Mouse (Mus musculus) forelimb bud, embryonic 11.5 days (tissue): ENCODE data around the gene Zfp775.
A peak's percentile ranks its signal among the peaks of the same experiment; 100 is the strongest.
"Not testable (repeated sequence)": the region's sequence is repeated elsewhere in the genome, so short reads cannot be mapped to it uniquely, and the experiment has no call there.

Experiments
- DNase-seq: peaks from one replicate; pipeline ENCODE4 v3.0.0-alpha.2; 2012; ENCODE audit warnings: low read depth, low spot score

Zfp775 gene

DNA sequence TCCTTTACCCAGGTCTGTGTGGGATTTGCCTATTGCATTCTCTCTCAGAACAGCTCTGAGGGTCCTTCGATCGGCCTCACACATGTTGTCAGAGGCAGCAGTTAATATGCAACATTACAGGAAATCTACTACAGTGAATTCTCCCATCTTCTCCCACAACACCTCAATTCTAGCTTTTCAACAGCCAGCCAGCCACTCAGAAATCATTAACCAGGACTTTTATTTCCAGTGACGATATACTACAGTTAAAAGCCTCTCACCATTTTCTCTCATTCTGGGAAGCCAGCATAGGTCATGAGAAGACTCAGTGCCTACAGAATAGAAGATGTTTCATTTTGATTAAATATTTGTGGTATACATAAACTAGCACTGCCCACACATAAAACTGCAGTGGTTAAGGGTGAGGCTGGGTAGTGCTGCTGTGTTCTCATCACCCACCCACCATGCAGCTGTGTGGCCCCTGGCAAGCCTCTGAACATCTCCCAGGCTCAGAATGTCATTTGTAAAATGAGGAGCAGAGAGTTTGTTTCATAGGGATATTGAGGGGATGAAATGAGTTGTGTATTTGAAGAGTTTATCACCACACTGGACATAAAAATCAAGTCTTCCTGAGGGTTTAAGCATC, 10.5 kb upstream of the Zfp775 start:
- DNase-seq, result no peak

DNA sequence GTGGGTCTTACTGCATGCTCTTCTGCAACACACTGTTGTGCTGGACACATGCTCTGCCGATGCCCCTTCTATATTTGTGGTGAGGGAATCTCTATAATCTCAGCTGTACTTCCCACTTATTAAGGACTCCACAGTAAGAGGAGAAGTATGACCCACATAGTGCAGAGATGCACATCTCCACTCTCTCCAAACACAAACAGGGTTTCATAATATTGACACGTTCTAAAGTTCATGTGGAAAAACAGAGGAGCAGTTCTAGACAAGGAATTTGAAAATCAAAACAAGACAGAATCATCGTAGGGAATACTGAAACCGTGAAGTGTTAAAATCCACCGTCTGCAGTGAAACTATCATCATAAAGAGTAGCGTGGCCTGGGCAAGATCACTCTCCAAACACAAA, 10.0 kb upstream of the Zfp775 start:
- no peak for DNase-seq

DNA sequence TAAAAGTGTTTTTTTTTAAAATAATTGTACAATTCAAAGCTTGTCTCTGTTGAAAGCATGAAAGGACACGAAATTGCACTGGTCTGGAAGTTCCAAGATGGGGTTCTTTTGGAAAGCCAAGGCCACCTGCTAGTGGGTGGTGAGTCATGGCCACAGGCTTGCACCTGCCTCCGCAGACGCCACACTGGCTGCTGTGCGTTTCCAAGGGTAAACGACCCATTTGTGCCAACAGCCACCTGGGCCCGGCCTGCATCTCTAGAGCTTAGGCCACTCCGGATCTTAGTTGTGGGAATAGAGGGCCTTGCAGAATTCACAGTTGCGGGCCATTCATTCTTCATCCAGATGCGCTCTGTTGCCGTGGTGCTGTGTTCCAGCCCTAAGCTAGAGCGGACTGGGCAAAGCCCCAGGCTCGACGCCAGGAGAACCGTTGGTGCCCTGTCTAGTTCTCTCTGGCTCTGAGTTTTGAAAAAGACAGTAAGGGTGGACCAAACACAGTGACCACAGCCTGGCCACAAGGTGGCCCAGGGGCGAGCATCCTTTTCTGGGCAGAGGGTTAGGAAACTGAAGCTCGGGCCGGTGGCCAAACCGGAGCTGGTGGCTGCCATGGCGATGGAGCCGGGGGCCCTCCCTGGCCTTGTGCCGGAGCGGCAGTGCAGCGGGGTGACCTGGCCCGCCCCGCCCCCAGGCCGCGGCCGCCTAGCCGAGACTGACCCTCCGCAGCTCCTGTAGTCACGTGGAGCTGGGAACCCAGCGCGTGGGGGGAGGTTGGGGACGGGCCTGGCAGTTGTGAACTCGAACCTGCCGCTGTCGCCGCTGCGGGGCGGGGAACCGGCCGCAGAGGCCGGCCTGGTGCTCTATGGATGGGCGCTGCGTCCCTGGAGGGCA, 8.5 kb upstream of the Zfp775 start, which contains the start of the genes Repin1 and Gm44965:
Repin1 (plus strand) TSS at position 726 of the 885 bp plus-strand sequence.
Gm44965 (plus strand) TSS at position 784 of the 885 bp plus-strand sequence.
- peak; percentile 85 for DNase-seq

DNA sequence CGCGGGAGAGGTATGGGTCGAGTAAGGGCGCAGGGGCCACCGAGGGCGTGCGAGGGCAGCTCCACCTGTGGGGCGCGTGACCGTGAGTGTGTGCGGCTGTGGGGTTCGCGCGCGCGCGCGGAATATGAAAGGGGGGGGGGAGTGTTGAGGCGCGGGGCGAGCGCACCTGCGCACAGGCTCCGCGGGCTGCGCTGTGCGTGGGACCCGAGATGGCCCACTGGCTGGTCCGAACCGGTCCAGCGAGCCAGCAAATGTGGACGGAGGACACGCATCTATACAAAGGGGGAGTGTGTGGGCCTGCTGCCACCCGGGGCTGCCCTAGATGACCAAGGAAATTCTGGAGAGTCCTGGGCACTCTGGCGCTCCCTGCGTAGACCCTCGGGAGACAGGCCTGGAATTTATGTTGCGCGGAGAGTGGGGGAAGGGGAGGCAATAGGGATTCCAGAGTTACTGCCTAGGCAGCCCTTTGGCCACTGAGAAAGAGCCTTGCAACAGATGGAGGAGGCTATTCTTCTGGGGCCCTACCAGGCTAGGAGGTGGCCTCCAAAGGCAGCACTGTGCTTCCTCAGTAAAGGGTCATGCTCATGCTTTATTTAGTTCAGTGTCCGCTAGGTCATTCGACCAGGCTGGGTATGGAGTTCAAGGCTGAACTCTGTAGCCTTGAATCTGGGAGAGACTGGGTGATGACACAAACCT, 7.7 kb upstream of the Zfp775 start:
- peak; percentile 68 for DNase-seq

DNA sequence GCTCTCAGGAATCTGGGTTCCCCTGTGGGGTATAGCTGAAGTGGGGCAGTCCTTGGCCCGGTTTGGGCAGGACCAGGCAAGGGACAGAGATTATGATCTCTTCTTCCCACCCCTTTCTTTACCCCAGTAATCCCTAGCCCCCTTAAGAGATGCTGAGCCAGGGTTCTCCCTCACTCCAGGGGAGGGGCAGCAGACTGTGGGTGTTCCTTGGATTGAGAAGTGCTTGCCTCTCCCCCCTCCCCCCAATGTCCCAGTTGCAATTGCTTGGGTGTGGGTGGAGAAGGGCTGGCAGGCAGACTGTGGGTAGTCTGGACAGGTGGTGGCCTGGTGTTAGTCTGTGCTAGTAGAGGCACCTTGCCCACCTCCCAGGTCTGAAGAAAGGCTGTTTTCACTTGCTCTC, 6.6 kb upstream of the Zfp775 start:
- no peak for DNase-seq

DNA sequence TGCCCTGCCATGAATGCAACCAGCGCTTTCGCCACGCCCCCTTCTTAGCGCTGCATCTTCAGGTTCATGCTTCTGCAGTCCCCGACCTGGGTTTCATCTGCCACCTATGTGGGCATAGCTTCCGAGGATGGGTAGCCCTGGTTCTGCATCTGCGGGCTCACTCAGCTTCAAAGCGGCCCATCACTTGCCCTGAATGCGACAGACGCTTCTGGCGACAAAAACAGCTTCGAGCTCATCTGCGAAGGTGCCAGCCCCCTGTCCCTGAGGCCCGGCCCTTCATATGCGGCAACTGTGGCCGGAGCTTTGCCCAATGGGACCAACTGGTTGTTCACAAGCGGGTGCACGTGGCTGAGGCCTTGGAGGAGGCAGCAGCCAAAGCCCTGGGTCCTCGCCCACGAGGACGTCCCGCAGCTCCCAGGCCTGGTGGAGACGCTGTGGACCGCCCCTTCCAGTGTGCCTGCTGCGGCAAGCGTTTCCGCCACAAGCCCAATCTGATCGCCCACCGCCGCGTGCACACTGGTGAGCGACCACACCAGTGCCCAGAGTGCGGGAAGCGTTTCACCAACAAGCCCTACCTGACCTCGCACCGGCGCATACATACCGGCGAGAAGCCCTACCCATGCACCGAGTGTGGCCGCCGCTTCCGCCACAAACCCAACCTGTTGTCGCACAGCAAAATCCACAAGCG, 5.2 kb upstream of the Zfp775 start:
- no peak for DNase-seq

DNA sequence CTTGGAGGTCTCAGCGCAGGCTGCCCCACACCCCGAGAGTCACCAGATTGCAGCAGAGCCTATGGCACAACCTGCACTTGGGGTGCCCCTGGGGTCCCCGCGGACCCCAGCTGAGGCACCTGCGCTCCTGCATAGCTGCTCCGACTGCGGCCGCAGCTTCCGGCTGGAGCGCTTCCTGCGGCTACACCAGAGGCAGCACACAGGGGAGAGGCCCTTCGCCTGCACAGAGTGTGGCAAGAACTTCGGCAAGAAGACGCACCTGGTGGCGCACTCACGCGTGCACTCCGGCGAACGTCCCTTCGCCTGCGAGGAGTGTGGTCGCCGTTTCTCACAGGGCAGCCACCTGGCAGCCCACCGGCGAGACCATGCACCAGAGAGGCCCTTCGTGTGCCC, 4.6 kb upstream of the Zfp775 start:
- no peak for DNase-seq

DNA sequence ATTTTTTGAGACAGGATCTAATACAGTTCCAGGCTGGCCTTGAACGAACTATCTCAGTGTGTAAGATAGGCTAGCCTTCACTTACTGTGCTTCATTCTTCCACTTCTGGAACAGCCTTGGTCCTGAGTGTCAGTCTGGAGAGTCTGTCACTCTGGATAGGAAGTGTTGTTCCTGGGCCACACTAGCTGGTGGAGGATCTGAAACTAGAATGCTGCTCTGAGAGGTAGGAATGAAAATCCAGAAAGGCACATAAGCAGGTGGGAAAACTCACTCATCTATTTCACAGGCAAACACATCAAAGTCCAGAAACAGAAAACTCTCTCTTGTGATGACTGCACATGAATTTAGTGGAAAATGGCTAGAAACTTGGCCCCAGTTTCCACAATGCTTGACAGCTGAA, 1.3 kb upstream of the Zfp775 start:
- no peak for DNase-seq

DNA sequence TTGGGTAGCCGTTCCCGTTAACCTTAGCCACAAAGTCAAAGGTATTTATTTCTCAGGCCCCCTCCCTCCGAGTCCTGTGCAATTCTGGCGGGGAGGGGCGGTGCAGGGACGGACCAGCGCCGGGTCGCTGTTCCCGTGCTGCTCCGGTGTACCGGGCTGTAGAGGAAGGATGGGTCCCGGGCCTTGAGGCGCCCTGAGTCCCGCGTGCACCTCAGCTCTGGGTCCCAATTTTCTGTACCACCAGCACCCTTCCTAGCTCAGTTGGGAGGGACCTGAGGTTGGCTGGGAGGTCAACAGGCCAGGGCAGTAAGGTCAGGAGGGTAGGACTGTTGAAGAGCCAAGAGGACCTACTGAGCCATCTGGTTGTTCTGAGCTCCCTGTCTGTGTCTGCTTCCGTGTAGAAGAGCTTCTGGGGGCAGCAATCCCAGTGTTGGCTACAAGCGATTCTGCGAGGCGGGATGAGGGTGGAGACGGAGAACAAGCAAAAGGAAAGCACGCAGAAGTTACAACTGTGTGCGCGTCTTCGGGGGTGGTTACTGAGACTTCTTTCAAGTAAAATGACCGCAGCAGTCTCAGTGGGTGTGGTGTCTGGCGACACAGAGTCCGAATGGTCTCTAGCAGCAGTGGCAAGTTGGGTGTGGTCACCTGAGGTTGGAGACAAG, 348 bp downstream of the Zfp775 start:
- DNase-seq, result peak; percentile 24

DNA sequence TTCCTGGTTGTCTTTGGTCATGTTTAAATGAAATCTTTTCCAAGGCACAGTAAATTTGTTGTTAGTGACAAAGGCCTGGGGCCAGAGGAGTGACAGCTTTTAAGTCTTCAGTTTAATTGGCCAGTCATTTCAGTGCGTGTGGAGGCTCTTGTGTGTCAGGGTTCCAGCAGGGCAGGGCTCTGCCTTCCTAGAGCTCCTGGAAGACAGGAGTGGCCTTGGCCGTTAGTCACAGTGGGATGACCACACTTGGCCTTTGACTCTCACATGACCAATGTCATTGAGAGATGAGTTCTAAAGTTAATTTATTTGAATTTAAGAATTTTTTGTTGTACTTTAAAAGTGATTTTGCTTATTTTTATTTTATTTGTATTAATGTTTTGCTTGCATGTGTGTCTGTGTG, 6.3 kb downstream of the Zfp775 start:
- DNase-seq, result no peak

DNA sequence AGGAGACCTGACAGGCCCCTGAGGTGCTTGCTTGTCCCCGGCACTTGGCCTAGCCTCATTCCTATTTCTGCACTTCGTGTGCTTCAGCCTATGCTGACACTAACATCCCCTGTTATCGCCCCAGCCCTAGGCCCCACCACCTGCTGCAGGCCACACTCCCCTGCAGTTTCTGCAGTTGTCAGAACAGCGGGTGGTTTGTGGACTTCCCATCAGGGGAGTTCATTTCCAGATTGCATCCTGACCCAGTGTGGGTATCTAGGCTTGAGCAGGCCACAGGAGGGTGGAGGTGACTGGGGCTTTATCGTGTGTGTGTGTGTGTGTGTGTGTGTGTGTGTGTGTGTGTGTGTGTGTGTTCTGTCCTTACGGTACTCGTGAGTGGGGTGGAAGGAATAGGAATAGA, 7.6 kb downstream of the Zfp775 start:
- DNase-seq, result no peak

DNA sequence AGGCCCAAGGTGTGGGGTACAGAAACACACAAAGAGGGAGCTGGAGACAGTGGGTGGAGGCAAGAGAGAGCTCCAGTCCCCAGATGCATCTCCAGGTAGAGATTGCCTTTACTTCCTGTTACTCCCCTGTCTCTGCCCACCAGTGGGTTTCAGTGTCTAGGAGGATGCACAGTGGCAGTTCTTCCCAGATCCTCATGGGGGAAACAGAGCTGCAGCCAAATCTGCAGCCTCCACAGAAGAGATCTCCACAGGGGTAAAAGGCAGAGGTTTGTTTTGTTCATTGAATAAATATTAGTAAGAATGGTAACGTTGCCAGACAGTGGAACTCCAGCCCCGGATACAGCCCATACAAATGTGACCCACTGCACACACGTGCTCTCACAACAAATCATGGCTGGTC, 8.8 kb downstream of the Zfp775 start:
- no peak for DNase-seq

DNA sequence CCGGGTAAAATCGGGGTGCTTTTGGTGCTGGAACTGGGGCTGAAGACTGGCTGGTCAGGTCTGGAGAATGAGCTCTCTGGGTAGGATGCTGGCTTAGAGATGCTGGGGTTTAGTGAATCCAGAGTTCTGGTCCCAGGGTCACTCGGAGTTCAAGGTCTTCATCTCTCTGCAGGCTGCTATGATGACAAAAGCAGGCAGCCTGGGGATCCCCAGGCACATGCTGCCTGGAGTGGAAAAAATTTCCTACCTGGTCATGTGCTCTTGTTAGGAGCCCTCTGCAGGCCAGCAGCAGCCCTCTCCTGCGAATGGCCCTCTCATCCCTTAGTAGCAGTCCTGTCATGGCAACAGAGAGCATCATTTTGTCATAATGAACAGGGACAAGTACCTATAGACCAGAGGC, 11.6 kb downstream of the Zfp775 start:
- no peak for DNase-seq

DNA sequence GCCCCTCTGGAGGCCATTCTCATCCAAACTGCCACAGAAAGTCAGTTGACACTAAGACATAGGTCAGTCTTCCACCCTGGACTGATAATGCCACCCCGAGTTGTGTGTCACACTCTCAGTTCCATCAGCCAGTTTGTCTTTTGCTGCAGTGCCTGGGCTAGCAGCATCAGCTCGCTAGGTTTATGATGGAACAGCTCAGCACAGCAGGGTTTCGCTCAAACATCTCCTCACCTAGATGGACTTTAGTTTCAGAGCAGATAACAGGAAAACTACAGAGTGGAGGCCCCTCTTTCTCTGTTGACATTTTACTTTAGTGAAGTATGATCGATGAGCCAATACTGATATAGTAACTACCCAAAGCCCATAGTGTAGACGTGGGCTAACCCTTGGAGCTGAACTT, 12.9 kb downstream of the Zfp775 start:
- DNase-seq, result no peak

DNA sequence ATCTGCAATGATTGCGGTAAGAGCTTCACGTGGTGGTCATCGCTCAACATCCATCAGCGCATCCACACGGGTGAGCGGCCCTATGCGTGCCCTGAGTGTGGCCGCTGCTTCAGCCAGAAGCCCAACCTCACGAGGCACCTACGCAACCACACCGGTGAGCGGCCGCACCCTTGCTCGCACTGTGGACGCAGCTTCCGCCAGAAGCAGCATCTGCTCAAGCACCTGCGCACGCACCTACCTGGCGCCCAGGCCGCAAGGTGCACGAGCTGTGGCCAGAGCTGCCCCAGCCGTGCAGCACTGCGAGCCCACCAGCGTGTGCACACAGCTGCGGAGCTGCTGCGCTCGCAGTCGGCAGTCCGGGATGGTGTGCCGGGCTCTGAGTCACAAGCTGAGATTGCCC, 18.2 kb downstream of the Zfp775 start:
- DNase-seq, result no peak

DNA sequence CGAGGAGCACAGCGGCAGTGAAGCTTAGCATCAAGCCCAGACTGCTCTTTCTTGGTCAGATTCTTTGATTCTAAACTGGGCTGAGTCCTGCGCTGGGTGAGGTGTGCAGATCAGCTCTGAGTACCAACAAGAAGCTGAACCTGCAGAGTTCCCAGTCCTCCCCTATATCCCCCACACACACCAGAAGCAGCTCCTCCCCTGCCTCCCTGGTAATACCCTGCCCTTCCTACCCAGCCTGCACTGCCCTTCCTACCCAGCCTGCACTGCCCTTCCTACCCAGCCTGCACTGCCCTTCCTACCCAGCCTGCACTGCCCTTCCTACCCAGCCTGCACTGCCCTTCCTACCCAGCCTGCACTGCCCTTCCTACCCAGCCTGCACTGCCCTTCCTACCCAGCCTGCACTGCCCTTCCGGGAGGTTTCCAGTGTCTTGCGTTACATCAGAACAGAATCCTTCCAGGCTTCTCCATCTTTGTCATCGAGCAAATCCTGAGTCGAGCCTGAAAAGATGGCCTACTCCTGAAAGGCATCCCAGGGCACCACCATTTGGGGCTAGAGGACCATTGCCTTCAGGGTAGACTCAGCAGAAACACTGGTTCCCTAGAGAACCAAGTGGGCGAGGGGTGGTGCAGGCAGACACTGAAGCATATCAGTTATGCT, 20.5 kb downstream of the Zfp775 start:
- not testable (repeated sequence) for DNase-seq

DNA sequence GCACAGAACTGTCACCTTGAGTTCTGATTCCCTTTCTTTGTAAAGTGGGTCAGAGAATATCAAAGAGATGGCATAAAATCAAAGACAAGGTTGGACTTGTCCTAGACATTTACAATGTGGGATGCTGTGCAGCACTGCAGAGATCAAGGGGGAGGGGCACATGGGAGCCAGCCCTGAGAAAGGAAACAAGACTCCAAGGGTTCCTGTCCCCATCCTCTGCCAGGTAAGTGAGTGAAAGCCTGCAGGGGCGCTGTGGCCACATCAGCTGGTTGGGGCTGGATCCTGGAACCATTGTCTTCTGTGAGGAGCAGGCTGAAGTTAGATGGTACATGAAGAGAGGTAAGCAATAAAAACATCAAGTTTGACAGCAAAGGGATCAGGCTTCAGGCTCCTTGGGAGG, 21.6 kb downstream of the Zfp775 start:
- no peak for DNase-seq

DNA sequence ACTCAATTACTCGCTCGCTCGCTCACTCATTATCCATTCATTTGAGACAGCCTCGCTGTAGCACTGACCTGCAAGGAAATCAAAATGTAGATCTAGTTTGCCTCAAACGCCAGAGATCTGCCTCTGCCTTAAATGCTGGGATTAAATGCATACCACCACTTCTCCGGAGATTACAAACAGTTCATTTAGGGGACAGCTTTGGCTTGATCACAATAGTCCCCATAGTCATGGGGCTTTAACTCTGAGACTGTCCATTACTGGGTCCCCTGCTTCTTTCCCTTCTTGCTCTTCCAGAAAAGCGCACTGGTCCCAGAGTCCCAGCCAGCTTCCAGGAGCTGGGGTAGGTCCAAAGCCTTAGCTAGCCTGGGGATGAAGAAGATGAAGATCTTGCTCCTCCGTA, 24.6 kb downstream of the Zfp775 start, which contains the start of gene AI854703:
AI854703 (plus strand) TSS at position 301 of the 400 bp plus-strand sequence.
- no peak for DNase-seq

DNA sequence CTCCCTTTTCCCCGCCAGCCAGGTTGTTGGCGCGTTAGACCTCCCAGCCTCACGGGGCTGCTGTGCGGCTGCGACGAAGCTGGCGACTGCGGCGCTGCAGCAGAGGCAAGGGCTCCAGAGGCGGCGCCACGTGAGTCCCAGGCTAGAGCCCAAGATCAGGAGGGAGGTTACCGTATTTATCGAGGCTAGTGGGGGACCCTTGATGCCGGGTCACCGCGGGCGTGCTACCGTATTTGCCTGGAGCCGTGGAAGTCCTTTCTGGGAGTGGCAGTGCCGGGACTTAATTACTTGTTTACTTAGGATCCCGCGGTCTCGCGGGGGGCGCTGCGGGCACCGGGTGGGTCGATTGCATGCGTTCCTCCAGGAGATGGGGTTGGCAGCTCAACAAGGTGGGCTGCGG, 25.1 kb downstream of the Zfp775 start:
- DNase-seq, result peak; percentile 62

DNA sequence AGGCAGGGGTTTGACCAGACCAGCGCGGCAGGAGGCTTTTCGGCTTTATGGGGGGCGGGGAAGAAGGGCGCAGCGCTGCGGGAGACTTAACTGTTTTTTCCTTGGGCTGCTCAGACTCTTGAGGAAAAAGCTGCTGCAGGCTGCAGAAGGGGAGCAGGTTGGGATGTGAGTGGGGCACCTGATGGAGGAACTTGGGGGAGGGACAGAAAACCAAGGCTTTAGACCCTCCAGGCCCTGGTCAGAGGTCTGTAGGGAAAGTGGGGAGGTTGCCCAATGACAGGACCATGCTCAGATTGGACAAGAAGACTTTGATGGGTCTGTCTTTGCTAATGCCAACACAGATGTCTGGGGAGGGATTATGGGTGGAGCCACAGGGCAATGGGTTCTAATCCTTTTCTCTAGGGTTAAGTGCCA, 25.7 kb downstream of the Zfp775 start:
- DNase-seq, result no peak

DNA sequence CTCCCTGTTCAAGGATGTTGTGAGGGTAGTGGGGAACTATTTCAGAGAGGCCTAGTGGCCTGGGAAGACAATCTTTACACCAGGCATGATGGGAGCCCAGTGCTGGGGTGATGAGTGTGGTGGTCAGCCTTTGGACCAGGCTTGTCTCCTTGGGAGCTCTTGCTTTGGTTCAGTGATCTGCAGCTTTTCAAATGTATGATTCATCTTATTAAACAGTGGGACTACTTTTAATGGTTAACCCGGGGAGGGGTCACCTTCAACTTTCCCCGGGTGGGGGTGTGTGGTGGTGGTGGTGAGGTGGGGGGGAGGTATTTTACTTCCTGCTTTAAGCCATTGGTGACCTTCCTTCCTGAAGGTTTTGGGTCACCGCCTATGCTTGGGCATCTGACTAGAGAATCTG, 26.5 kb downstream of the Zfp775 start:
- no peak for DNase-seq
